In genomic region chr3:121493997-121494421, GRCm38 (mm10) we compare ENCODE assay signal across 15 mouse cellular contexts. TPM values are rescaled to one million over a fixed set of nuclear protein-coding genes. Genes with fewer than 3 reads are reported as not detected.
DNase-seq lines count a peak whose midpoint lies in the region; ATAC-seq and TF ChIP-seq lines count a peak whose summit lies in the region.
"Had no signal": no experiment of that assay in that cellular context is flagged by ENCODE, and none has a peak within 500 bp of the region (broad histone marks: within the 10 kb centered on the region; RNA-seq: fewer than 3 reads in every experiment).

No protein-coding gene starts in this region.

- H3K4me3 ChIP-seq in thymus, adult 2 months (ENCODE audit: control insufficient read depth, insufficient read depth, low read length), result peak overlapping the region; percentile 32
- no peak overlapping the region for H3K4me3 ChIP-seq in embryonic facial prominence, embryonic 10.5 days
- H3K4me3 ChIP-seq: embryonic facial prominence, embryonic 12.5 days; heart, embryonic 12.5 days; limb, embryonic 13.5 days had no signal

- H3K4me1 ChIP-seq in thymus, adult 2 months (replicated peaks; ENCODE audit: control insufficient read depth, insufficient read depth, low read length), result peaks cover 3% of the 10 kb centered on the region
- peaks cover 29% of the 10 kb centered on the region for H3K4me1 ChIP-seq in embryonic facial prominence, embryonic 10.5 days

- ATAC-seq in common myeloid progenitor, adult 5-6 weeks (replicated peaks; ENCODE audit: low read depth, poor library complexity, severe bottlenecking), result peak; percentile 57; the same call in 1 of the 2 replicates
- ATAC-seq in neutrophil, adult 5-6 weeks (ENCODE audit: extremely low read depth, insufficient number of reproducible peaks, low FRiP score, poor library complexity, severe bottlenecking), result peak; percentile 67

- peak; percentile 36 to 76 for DNase-seq in adrenal gland, adult (ENCODE audit: inconsistent age in 2 of 2, low spot score in 1 of 2)
- DNase-seq in adrenal gland, postnatal 10 days, result no peak
- peak; percentile 8 for DNase-seq in thymus, adult 2 months
- DNase-seq in thymus, postnatal 4 days, result no peak
- DNase-seq in embryonic facial prominence, embryonic 10.5 days (ENCODE audit: low spot score), result no peak
- no peak for DNase-seq in urinary bladder, postnatal 25 days (ENCODE audit: low spot score)
- DNase-seq: cerebellum, adult 8-10 months; kidney, adult 11 months; kidney, postnatal 4 days had no signal

- H3K36me3 ChIP-seq in thymus, adult 2 months (ENCODE audit: control insufficient read depth, insufficient read depth, low read length), result no peaks in the 10 kb centered on the region
- no peaks in the 10 kb centered on the region for H3K36me3 ChIP-seq in embryonic facial prominence, embryonic 10.5 days (replicated peaks)
- H3K36me3 ChIP-seq: embryonic facial prominence, embryonic 12.5 days; heart, embryonic 12.5 days; limb, embryonic 13.5 days had no signal

- no peaks in the 10 kb centered on the region for H3K27me3 ChIP-seq in thymus, adult 2 months (ENCODE audit: control insufficient read depth, insufficient read depth, low read length)
- no peaks in the 10 kb centered on the region for H3K27me3 ChIP-seq in embryonic facial prominence, embryonic 10.5 days (replicated peaks; ENCODE audit: low read depth, poor library complexity, severe bottlenecking)
- H3K27me3 ChIP-seq: embryonic facial prominence, embryonic 12.5 days; heart, embryonic 12.5 days; limb, embryonic 13.5 days had no signal

- H3K27ac ChIP-seq in thymus, adult 2 months (ENCODE audit: control insufficient read depth, insufficient read depth, low read length), result peak overlapping the region; percentile 53
- no peak overlapping the region for H3K27ac ChIP-seq in embryonic facial prominence, embryonic 10.5 days (replicated peaks)
- H3K27ac ChIP-seq: embryonic facial prominence, embryonic 12.5 days; limb, embryonic 13.5 days had no signal

- WGBS in thymus, adult 2 months, result 30% methylated on average over 7 of the region's 7 CpGs
- whole genome bisulfite sequencing in embryonic facial prominence, embryonic 10.5 days, result 86% methylated on average over 7 of the region's 7 CpGs

- H3K9me3 ChIP-seq in embryonic facial prominence, embryonic 10.5 days, result no peaks in the 10 kb centered on the region
- H3K9me3 ChIP-seq: embryonic facial prominence, embryonic 12.5 days had no signal

- TF ChIP-seq CTCF in thymus, adult 2 months (IDR thresholded peaks at IDR 0.05; ENCODE audit: borderline replicate concordance, control insufficient read depth, extremely low read depth, insufficient read depth, low read length, poor library complexity), result no peak

- TF ChIP-seq POLR2A in thymus, adult 2 months (IDR thresholded peaks at IDR 0.05; ENCODE audit: control insufficient read depth, extremely low read depth, insufficient read depth, low read length, poor library complexity), result no peak

RNA-seq across cellular contexts. Expression of gene Slc44a3, which starts 38.2 kb away (rescaled TPM):
- 10 to 100 TPM; 19.8 to 22.8 TPM for total RNA-seq in adrenal gland, postnatal 10 days (2021)
- polyA plus RNA-seq in thymus, adult 2 months (2012; rRNA removed), result 0.69 and 0.82 TPM in 2 replicates
- 0.46 TPM in 1 of 2 replicates, not detected in the other for total RNA-seq in common myeloid progenitor, adult 5-6 weeks (2017)
- 0.25 TPM in 1 of 2 replicates, not detected in the other for total RNA-seq in neutrophil, adult 5-6 weeks (2017)
- 0.83 and 1.6 TPM in 2 replicates for polyA plus RNA-seq in embryonic facial prominence, embryonic 10.5 days (2016; fragmentation: Nextera tagmentation; extraction: Ambion mirVana)
- total RNA-seq: left cerebral cortex, adult 18-20 months had no signal

Comparison
In these comparisons a context has a peak if more than half of its experiments do, and no peak if none do; other contexts are left out.
1. DNase-seq: peak in adrenal gland, adult (2 of 2) and thymus, adult 2 months (single experiment); none in adrenal gland, postnatal 10 days (single experiment), thymus, postnatal 4 days (single experiment), embryonic facial prominence, embryonic 10.5 days (single experiment) and urinary bladder, postnatal 25 days (single experiment).
2. RNA of gene Slc44a3, which starts 38.2 kb away (total RNA-seq): 19.8 to 22.8 TPM in adrenal gland, postnatal 10 days; 0.46 TPM in common myeloid progenitor, adult 5-6 weeks and 0.25 TPM in neutrophil, adult 5-6 weeks; every median in the first group is over 10 times any median in the second.